Mouse (Mus musculus) embryo, embryonic 10 days (tissue): ENCODE measurements around the gene Wdr20rt.
"Not testable (repeated sequence)": the region's sequence is repeated elsewhere in the genome, so short reads cannot be mapped to it uniquely, and the experiment has no call there.

Experiments
- DNase-seq: peaks from one replicate; pipeline ENCODE4 v3.0.0-alpha.2; 2015; ENCODE audit warnings: low spot score

Wdr20rt gene

DNA sequence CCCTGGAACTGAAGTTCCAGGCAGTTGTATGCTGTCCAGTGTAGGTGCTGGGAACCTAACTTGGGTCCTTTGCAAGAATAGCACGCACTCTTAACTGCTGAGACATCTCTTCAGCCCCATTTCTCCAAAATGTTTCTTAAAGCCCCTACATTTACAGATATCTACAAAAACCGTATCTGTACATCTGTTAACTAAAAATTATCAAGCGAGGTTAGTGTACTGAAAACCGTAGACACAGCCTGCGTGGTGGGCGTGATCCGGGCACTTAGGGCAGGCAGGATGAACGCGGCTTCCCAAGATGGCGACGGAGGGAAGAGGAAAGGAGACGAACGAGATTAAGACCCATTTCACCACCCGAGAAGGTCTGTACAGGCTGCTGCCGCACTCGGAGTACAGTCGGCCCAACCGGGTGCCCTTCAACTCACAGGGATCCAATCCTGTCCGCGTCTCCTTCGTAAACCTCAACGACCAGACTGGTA, at the start of gene Wdr20rt:
Gene Wdr20rt (plus strand): TSS at position 51 of the 479 bp plus-strand sequence.
- no peak for DNase-seq

DNA sequence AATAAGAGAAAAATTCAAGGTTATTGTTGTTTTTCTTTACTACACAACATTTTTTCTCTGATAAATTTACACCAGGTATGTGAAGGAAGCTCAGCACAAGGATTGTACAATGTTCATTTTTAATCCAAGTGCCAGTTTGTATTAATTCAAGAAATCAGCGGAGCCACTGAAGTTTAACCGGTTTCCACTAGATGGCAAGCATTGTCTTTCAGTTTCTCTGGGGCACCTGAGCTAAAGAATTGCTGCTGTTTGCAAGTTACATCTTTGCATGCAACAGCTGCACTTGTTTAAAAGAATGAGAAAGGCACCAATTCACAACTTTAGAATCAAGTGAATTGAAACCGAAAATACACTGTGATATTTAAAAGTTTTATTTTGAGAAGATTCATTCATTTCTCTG, 38.0 kb upstream of the Wdr20rt start:
- DNase-seq, result no peak

GRCm38 (mm10) chr12:65189213-65189612, 36.1 kb upstream of the Wdr20rt start:
- no peak for DNase-seq

DNA sequence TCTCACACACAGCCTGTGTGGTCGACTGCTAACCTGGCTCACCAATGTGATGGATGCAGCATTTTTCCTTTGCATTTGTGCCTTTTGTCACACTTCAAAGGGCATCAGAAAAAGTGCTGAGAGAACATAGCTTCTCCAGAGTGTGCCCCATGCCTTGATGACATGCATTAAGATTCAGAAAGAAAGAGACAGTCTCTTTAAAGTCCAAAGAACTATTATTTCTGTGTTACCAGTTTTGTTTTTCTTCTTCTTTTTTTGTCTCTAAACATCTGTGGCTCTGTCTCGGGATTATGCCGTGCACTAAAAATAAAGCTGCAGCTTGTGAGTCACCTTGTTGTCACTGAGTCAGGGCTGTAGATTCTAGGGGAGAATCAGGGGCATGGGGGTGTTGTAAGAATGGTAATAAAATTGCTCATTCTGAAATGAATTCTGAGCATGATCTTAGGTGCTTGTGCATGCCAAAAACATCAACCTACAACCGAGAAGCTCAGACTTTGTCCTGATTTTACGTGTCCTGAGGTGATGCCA, 31.2 kb upstream of the Wdr20rt start:
- no peak for DNase-seq

DNA sequence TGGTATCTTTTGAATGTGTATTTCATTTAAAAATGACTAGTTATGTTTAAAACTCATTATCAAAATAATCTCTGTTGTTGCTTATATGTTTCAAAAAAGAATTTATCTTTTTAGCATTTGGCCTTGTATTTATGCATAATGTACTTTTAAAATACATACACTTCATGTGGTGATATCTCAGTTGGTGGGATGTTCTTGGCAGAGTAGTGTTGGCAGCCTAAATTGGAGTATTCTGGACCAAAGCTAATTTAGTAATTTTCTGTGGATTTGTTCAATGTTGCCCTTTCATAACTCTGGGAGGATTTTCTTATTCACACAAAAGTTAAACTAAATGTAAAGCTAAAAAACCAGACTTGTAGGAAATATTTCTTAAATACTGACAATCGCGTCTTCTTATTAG, 23.5 kb upstream of the Wdr20rt start:
- DNase-seq, result no peak

DNA sequence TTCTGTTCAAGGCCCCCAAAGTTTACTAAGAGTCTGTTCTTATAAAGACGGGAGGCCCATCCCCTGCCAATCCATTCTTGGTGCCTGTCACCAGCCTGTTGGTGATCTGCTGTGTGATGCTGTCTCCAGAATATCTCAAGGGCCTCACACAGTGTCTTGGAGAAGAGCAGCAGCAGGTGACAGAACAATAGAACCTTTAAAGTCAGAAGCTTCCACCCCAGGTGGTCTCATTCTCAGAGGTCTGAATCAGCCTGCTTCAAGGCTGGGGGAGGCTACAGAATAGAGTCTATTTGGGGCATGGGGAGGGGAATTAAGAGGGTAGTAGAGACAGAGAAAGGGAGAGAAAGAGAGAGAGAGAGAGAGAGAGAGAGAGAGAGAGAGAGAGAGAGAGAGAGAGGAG, 18.9 kb upstream of the Wdr20rt start:
- DNase-seq, result no peak

DNA sequence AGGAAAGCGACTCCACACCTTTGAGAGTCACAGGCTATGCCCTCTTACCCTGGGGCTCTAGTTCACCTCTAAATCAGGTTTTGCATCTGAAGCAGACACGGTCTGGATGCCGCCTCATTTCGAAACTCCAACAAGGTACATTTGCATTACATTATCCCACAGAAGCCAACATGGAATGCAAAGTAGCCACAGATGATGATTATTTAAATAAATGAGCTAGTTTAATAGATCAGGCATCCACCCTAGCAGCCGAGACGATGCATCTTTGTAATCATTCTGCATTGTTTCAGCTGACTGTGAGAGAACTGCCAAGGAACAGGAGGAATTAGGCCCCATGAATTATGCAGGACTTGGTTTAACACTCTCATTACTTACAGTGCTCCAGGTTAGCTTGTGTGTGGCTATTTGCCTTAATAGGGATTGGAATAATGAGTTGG, 8.9 kb upstream of the Wdr20rt start:
- DNase-seq, result no peak

DNA sequence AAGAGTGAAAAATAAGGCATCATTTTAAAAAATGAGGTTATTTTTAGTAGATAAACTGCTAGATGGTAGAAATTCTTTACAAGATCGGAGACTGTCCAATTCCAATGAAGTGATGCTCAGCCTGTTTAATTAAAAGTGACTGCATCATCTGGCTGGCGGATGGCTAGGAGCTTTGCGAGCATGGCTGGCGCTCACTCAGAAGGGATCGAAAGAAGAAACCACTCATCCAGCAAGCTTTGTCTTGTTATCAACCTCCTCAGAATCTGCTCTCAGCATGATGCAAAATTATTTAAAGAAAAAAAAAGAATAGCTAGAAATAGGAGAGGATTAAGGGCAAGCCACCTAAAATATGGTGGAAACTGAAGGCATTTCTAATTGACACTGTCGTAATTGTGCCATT, 3.3 kb downstream of the Wdr20rt start:
- DNase-seq, result no peak

- DNase-seq, result no peak
Observed at GRCm38 (mm10) chr12:65229041-65229440, 3.7 kb downstream of the Wdr20rt start.

DNA sequence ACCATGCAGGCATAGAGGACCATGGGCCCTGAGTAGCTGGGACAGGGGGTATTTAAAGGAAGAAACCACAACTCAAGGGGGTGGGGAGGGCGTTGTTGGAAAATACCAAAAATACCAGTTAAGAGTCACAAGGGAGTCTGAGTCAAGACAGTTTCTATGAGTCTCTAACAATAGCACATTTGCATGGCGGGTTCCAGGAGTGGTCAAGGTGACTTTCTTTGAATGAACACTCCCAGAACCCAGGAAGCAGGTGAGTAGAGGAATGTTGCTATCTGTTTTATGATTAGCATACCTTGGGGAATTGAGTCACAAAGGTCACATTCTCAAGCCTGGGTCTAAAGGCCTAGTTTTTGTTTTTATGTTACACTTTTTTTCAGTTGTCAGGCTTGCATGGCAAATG, 7.5 kb downstream of the Wdr20rt start:
- DNase-seq, result not testable (repeated sequence)

GRCm38 (mm10) chr12:65250116-65250738, 24.9 kb downstream of the Wdr20rt start:
- no peak for DNase-seq

DNA sequence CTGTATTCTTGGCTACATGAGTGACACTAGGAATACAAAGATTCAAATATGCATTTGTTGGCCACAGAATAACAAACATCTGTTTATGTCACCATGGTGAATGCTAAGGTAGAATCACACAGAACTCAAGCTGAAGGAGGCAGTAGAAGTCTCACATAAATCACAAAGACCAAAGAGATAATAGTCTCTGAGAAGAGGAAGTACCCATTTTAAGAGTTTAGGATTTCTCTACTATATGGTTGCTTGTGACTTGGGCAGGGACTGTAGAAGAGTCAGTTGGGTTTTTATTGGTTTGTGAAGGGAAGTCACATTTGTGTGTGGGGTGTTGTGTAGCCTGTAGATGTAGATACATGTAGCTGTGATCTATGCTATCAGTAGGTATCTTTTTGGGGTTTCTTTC, 31.6 kb downstream of the Wdr20rt start:
- no peak for DNase-seq

DNA sequence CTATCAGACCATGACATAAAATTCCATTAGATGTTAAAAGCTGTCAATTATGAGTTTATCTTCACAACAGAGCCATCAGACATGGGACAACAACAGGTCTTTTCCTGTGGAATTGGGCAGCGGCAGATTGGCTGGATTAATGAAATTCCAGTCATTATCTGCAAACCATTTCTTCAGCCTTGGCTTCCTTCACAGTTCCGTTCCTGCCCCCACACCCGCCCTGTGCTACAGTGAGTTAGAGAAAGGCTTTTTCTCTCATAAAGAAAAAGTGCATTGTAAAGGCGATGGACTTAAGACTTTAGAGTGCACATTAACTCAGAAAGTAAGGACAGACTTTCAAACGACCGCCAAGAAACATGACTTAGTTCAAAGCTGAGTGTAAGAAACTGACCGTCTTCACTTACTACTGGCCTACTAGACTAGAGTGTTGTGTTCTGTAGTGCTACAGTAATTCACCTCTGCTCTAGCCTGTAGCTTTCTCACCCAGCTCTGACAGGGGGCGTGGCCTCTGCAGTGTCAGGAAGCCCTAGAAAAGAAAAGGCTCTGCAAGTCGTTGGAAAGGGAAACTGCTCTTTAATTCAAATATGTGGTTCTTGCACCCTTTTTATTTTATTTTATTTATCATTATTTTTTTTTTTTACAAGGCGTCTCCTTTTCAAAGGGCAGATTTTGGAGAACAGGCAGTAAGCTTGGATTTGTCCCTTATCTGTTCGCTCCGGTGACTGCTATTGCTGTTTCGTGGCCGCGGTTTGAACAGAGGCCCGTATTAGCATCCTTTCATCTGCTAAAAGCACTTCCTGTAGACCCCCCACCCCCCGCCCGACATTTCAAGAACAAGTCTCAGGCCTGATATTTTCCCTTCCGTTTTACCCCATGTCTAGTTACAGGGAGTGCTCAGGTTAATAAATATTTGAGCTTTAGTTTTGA, 33.2 kb downstream of the Wdr20rt start:
- DNase-seq, result peak; percentile 50

DNA sequence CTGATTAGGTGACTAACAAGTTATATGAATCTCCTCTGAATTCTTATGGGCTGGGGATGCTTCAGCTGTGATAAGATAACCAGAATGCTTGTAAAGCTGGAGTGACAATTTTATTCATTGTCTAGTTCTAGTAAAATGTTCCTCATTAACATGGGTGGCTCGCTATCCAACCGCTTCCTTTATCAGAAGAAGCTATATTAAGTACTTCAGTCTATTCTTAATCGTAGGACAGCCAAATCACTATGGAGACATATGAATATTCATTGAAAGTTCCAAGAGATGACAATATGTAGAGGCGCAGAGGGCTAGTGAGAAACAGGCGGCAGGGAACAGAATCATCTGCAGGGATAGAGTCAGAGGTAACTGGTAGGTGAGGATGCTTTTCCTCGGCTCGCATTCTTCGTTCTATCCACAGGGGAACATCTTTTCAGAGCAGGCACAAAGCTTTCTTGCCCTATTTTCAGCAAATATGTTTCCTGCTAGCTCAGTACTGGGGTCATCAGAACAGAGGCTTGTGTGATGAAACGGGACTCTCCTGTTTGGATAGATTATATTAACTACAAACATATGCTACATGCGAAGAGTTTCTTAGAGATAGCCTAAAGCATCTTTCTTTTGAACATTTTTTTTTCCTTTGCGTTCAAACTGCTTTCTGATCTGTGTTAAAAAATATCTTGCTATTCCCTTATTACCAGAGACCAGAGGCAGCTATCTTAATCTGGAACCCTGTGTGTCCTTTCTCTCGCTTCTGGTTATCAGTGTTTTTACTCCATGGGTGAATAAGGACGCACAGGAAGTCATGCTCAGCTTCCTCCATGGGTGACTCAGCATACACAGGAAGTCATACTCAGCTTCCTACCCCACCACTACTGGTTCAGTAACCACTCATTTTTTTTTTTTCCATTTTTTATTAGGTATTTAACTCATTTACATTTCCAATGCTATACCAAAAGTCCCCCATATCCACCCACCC, 34.1 kb downstream of the Wdr20rt start:
- no peak for DNase-seq

DNA sequence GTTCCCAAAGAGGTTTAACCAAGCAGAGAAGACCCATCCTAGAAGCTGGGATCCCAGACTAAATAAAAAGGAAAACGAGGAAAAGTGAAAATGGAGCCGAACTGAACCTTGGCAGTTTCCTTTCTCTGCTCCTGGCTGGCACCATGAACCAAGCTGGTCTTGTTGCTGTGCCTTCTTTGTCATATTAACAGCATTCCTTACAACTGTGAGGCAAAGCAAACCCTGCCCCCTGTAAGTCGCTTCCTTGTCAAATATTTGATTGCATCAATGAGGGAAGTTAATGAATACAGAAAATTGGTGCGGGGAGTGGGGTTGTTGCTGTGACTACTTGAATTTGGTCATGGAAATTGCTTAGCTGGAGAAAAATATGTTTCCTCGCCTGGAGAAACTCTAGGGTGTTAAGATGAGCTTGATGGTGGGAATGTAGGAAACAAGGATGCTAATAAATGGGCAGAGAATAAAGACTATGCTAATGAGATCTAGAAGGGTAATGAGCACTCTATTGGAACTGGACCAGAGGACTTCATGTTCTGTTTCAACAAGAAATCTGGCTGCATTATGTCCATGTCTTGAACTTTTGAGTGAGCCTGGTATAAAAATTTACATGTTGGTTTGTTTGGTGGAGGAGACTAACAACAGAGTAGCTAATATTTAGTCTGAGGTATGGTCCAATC, 43.1 kb downstream of the Wdr20rt start:
- DNase-seq, result no peak

GRCm38 (mm10) chr12:65269406-65269805, 44.1 kb downstream of the Wdr20rt start:
- no peak for DNase-seq

GRCm38 (mm10) chr12:65273807-65274206, 48.5 kb downstream of the Wdr20rt start:
- DNase-seq, result peak; percentile 35
